Mouse (Mus musculus) hindbrain, embryonic 11.5 days (tissue): ENCODE results near the gene Gm49405. TPM values are rescaled to one million over a fixed set of nuclear protein-coding genes. Genes with fewer than 3 reads are reported as not detected.

Source experiments
- ATAC-seq: fragments of 200-750 bp; cut with Nextera tagmentation; 2 replicates; pipeline ENCODE4 v1.8.0; 2017; ENCODE audit warnings: mild to moderate bottlenecking, moderate TSS enrichment, moderate library complexity; ENCODE audit not compliant: low FRiP score
- DNase-seq: peaks from one replicate; pipeline ENCODE4 v3.0.0-alpha.2; 2015; ENCODE audit warnings: low spot score
- H3K27ac ChIP-seq: fragments of 300-500 bp; sonication (generic); 2 replicates; pipeline ENCODE4 v1.5.1; 2014; ENCODE audit warnings: mild to moderate bottlenecking, low read depth, low read length
- H3K27me3 ChIP-seq: fragments of 300-500 bp; sonication (generic); 2 replicates; pipeline ENCODE4 v1.6.1; 2014; ENCODE audit warnings: mild to moderate bottlenecking, low read length, moderate library complexity, mixed read lengths; ENCODE audit not compliant: control insufficient read depth, insufficient read depth
- H3K36me3 ChIP-seq: fragments of 300-500 bp; sonication (generic); 2 replicates; pipeline ENCODE4 v1.6.1; 2014; ENCODE audit warnings: mild to moderate bottlenecking, low read length, moderate library complexity, mixed read lengths; ENCODE audit not compliant: control insufficient read depth, insufficient read depth
- H3K4me1 ChIP-seq: fragments of 300-500 bp; sonication (generic); replicated peaks from 2 replicates; pipeline ENCODE4 v1.6.1; 2014; ENCODE audit warnings: low read length, mixed read lengths; ENCODE audit not compliant: control insufficient read depth, insufficient read depth
- H3K4me2 ChIP-seq: fragments of 300-500 bp; sonication (generic); replicated peaks from 2 replicates; pipeline ENCODE4 v1.6.1; 2014; ENCODE audit warnings: mild to moderate bottlenecking, low read depth, low read length
- H3K4me3 ChIP-seq: fragments of 300-500 bp; sonication (generic); 2 replicates; pipeline ENCODE4 v1.5.1; 2014; ENCODE audit warnings: low read depth, low read length
- H3K9ac ChIP-seq: fragments of 300-500 bp; sonication (generic); 2 replicates; pipeline ENCODE4 v1.6.1; 2014; ENCODE audit warnings: low read depth, low read length
- H3K9me3 ChIP-seq: fragments of 300-500 bp; sonication (generic); 2 replicates; pipeline ENCODE4 v1.6.1; 2016; ENCODE audit warnings: low read length; ENCODE audit not compliant: control insufficient read depth
- WGBS: fragments of 180-500 bp; shearing (Covaris S2); extraction: QIAGEN DNeasy Blood & Tissue Kit; methylation state at CpG from one replicate; pipeline ENCODE4 v1.1.7; 2014; 5-methylcytosine and 5-hydroxymethylcytosine counted together
- polyA plus RNA-seq: library from polyadenylated mRNA; unstranded; fragments of >200 nt; fragmentation: Nextera tagmentation; extraction: Ambion mirVana; gene quantifications from 2 replicates; pipeline ENCODE4 v1.2.1, GENCODE M21; 2014

The Gm49405 gene
- polyA plus RNA-seq, 1 experiment from 2014 or later, result 1.6 TPM

DNA sequence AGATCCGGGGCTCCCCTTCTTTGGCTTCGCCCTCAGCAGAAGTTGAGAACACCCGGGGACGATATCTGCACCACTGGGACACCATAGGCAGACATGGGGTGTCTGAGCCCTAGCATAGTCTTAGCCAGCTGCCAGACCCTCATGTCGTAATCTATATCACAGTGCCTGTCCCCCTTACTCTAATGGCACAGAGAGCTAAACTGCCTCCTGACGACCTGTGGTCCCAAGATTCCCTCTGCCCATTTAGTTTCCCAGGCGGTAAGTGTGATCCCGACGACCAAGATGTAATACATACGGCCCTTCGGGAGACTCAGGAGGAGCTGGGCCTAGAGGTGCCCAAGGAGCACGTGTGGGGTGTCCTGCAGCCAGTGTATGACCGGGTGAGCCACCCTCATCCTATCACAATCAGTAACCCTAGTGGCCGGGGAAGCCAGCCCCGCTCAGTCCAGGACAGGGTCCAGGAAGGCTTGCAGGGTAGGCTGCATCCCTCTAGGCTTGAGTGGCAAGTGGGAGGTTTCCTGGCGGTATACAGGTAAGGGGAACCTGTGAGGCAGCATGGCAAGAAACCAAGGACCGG, 611 bp downstream of the Gm49405 start:
- Histone ChIP-seq H3K4me1 (peaks cover 3% of the 10 kb centered on the region), H3K27ac (peak overlapping the region; percentile 94), H3K9ac (peak overlapping the region; percentile 76), H3K27me3 (no peaks in the 10 kb centered on the region), H3K36me3 (no peaks in the 10 kb centered on the region), H3K9me3 (no peaks in the 10 kb centered on the region), H3K4me2 (peak overlapping the region; percentile 94), H3K4me3 (peak overlapping the region; percentile 62)
- DNase-seq (peak; percentile 29), ATAC-seq (no peak)
- 22% methylated on average over 17 of the region's 17 CpGs for WGBS

DNA sequence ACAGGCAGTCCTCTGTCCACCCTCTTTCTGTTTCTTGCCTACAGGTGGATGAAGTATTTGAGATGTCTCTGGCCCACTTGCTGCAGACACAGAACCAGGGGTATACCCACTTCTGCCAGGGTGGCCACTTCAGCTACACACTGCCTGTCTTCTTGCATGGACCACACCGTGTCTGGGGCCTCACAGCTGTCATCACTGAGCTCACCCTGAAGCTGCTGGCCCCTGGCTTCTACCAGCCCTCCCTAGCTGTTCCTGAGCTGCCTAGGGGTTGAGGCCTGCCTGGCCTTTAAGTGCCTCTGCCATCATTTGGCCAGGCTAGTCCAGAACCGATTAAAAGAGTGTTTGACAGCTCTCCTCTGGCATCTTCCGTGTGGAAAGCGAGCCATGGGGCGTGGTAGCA, 1.3 kb downstream of the Gm49405 start:
- H3K4me1 ChIP-seq, result peaks cover 3% of the 10 kb centered on the region
- no peaks in the 10 kb centered on the region for H3K36me3 ChIP-seq
- H3K4me2 ChIP-seq, result no peak overlapping the region
- WGBS, result 90% methylated on average over 5 of the region's 5 CpGs
- ATAC-seq, result no peak
- H3K27me3 ChIP-seq, result no peaks in the 10 kb centered on the region
- no peak for DNase-seq
- H3K27ac ChIP-seq, result no peak overlapping the region
- H3K9ac ChIP-seq, result no peak overlapping the region; the same call in 1 of the 2 replicates
- H3K9me3 ChIP-seq, result no peaks in the 10 kb centered on the region
- H3K4me3 ChIP-seq, result no peak overlapping the region

DNA sequence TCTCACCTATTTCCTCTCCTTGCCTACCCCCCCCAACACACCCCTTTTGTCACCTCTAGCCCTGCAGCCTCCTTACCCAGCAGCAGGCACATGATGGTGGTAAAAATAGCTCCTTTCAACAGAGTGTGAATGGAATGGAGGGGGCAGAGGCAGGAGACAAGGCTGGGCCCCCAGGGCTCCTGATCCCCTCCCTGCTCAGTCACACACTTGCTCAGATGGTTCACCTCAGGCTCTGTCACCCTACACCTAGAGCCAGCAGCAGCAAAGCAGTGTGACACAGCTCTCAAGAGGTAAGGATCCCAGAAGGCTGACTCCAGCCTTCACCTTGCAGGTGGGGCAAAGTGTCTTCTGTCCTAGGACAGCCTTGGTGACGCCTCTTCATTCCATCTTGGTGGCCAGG, 2.7 kb downstream of the Gm49405 start, which contains the start of gene Doc2g:
TSS of gene Doc2g (plus strand) at position 202 of the 400 bp plus-strand sequence.
- DNase-seq (no peak), ATAC-seq (no peak)
- no peak within 1 kb of the TSS for H3K4me3 ChIP-seq
- no peaks in the 10 kb centered on the region for H3K36me3 ChIP-seq
- no peaks in the 10 kb centered on the region for H3K27me3 ChIP-seq
- peaks cover 3% of the 10 kb centered on the region for H3K4me1 ChIP-seq
- no peak within 1 kb of the TSS for H3K9ac ChIP-seq
- H3K27ac ChIP-seq, result no peak within 1 kb of the TSS
- H3K4me2 ChIP-seq, result no peak within 1 kb of the TSS
- H3K9me3 ChIP-seq, result no peaks in the 10 kb centered on the region
- 71% methylated on average over 1 of the region's 1 CpGs for WGBS

DNA sequence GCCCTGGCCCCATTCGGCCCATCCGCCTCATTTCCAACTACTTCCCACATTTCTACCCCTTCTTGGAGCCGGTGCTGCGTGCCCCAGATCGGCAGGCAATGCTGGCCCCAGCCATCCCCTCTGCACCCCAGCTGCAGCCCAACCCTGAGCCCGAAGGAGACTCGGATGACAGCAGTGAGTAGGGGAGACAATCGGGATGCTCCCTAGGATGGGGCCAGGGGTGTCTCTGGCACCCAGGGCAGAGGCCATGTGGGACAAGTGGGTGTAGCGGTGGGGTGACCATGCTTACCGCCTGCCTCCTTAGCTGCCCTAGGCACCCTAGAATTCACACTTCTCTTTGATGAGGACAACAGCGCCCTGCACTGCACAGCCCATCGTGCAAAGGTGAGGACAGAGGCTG, 3.2 kb downstream of the Gm49405 start:
- H3K9me3 ChIP-seq, result no peaks in the 10 kb centered on the region
- no peak for ATAC-seq

DNA sequence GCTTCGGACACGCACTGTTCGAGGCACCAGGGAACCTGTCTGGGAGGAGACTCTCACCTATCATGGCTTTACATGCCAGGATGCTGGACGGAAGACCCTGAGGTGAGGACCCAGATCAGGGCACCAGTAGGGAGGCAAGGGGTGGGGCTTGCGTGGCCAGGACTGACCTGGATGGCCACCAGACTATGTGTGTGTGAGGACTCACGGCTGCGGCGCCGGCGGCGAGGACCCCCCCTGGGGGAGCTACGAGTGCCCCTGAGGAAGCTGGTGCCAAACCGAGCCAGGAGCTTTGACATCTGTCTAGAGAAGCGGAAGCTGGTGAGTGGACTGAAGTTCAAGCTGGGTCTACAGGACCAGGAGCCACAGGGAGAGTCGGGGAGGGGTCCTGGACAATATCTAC, 3.9 kb downstream of the Gm49405 start:
- no peaks in the 10 kb centered on the region for H3K27me3 ChIP-seq
- H3K4me1 ChIP-seq, result peaks cover 3% of the 10 kb centered on the region
- DNase-seq, result no peak
- H3K9me3 ChIP-seq, result no peaks in the 10 kb centered on the region
- 0 out of 2 replicates have a peak, but pooled peaks cover 3% of the 10 kb centered on the region for H3K36me3 ChIP-seq
- no peak overlapping the region for H3K9ac ChIP-seq
- no peak for ATAC-seq
- 83% methylated on average over 15 of the region's 15 CpGs for WGBS
- no peak overlapping the region for H3K4me3 ChIP-seq
- H3K27ac ChIP-seq, result no peak overlapping the region
- no peak overlapping the region for H3K4me2 ChIP-seq

More for the DNA sequence above, 3.2 kb downstream of the Gm49405 start:
- H3K4me2 ChIP-seq, result no peak overlapping the region
- no peak overlapping the region for H3K9ac ChIP-seq
- no peak for DNase-seq
- H3K4me1 ChIP-seq, result peaks cover 3% of the 10 kb centered on the region
- WGBS, result 81% methylated on average over 12 of the region's 12 CpGs
- no peak overlapping the region for H3K27ac ChIP-seq
- no peak overlapping the region for H3K4me3 ChIP-seq
- H3K36me3 ChIP-seq, result 0 out of 2 replicates have a peak, but pooled peaks cover 3% of the 10 kb centered on the region
- H3K27me3 ChIP-seq, result no peaks in the 10 kb centered on the region

DNA sequence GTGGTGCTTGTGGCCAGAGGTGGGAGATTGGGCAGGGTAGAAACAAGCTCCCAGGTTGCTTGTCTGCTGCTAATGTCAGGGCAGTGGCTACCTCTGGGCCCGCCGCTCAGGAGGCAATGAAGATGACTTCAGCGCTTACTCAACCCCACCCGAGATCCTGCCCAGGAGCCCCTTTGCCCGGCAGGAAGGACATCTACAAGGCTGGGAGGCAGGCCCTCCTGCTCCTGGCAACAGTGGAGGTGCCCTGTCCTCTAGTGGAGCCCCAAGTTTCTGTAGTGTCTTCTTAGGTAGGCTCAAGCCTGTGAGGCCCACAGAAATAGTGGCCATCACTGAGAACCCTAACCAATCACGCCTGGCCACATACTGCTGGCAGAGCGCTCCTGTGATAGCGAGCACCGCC, 4.7 kb downstream of the Gm49405 start:
- DNase-seq (no peak), ATAC-seq (no peak)
- Histone ChIP-seq H3K9me3 (no peaks in the 10 kb centered on the region), H3K27me3 (no peaks in the 10 kb centered on the region), H3K36me3 (peaks cover 6% of the 10 kb centered on the region; the same call in 1 of the 2 replicates), H3K27ac (no peak overlapping the region), H3K4me3 (no peak overlapping the region), H3K4me2 (no peak overlapping the region), H3K4me1 (peaks cover 3% of the 10 kb centered on the region), H3K9ac (no peak overlapping the region)
- 93% methylated on average over 9 of the region's 9 CpGs for WGBS

DNA sequence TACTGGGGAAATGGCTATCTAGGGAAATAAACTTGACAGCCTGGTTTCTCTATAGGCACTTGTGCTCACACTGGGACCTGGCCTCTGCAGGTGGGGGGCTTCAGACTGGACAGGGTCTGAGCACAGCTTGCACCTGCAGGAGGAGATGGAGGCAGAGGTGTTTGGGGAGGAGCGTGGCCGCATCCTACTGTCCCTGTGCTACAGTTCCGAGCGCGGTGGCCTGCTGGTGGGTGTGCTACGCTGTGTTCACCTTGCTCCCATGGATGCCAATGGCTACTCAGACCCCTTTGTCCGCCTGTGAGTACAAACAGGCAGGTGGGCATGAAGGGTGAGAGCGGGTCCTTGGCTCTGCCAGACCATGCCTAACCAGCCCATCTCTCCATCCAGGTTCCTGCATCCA, 5.5 kb downstream of the Gm49405 start:
- Histone ChIP-seq H3K4me3 (no peak overlapping the region), H3K4me2 (no peak overlapping the region), H3K27me3 (no peaks in the 10 kb centered on the region), H3K27ac (no peak overlapping the region), H3K36me3 (peaks cover 6% of the 10 kb centered on the region; the same call in 1 of the 2 replicates), H3K9me3 (no peaks in the 10 kb centered on the region), H3K9ac (no peak overlapping the region), H3K4me1 (peaks cover 3% of the 10 kb centered on the region)
- DNase-seq (no peak), ATAC-seq (no peak)
- 98% methylated on average over 8 of the region's 8 CpGs for WGBS

DNA sequence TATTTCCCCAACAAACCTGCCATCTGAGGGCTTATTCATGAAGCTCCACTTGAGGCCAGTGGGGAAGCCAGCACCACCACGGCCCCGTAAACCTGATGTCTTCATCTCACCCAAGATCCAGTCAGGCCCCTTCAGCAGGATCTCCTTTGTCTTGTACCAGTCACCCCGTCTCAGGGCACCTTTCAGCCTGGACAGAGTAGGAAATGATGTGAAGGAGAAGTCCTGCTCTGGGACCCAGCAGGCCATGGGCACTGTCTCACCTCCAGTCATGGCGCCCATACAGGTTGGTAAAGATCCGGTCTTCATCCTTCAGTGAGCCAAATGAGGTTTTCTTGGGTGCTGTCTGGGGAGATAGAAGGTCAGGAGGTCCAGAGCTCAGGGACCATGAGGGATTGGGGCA, 10.7 kb downstream of the Gm49405 start:
- Histone ChIP-seq H3K9me3 (no peaks in the 10 kb centered on the region), H3K4me1 (peaks cover 3% of the 10 kb centered on the region; the same call in 1 of the 2 replicates), H3K36me3 (peaks cover 6% of the 10 kb centered on the region; the same call in 1 of the 2 replicates), H3K27me3 (no peaks in the 10 kb centered on the region), H3K27ac (no peak overlapping the region), H3K4me2 (no peak overlapping the region), H3K9ac (no peak overlapping the region), H3K4me3 (no peak overlapping the region)
- ATAC-seq (no peak), DNase-seq (no peak)
- 98% methylated on average over 5 of the region's 5 CpGs for WGBS

DNA sequence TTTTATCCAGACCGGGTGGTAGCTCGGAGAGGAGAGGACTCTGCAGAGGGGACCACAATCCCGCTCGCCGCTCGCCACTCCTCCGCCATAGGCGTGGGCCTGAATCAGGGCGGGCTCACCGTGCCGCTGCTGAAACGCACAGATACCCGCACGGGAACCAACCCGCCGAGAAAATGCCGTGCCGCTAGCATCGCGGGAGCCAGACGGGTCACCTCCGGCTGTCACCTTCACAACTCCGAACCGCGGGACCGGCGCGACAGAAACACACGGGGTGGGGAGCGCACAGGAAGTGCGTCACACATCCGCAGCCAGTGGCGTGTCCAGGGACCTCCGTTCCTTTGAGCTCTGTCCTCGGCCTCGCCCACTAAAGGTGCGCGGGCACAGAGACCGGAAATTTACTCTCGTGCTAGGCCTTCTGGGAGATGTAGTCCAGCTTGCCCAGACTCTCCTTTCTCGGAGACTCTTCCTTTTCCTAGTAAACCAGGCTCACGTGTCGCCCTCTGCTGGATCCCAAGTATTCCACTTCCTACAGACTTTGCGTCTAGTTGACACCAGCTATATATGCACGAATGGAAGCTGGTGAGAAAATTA, 12.1 kb downstream of the Gm49405 start, which contains the start of gene Ndufv1:
TSS of gene Ndufv1 (minus strand) at position 375 of the 591 bp plus-strand sequence.
- Histone ChIP-seq H3K27ac (no peak within 1 kb of the TSS), H3K9me3 (no peaks in the 10 kb centered on the region), H3K36me3 (peaks cover 6% of the 10 kb centered on the region; the same call in 1 of the 2 replicates), H3K4me1 (peaks cover 3% of the 10 kb centered on the region; the same call in 1 of the 2 replicates), H3K9ac (peak within 1 kb of the TSS; percentile 63), H3K4me2 (peak within 1 kb of the TSS; percentile 56), H3K4me3 (peak within 1 kb of the TSS; percentile 61), H3K27me3 (no peaks in the 10 kb centered on the region)
- DNase-seq (peak; percentile 98), ATAC-seq (peak; percentile 99)
- WGBS, result under 1% methylated on average over 45 of the region's 45 CpGs
